Mouse (Mus musculus) forebrain, embryonic 11.5 days (tissue): Measurements from ENCODE around the gene Arid4b. TPM values are rescaled to one million over a fixed set of nuclear protein-coding genes. Genes with fewer than 3 reads are reported as not detected.

Experiments used
- polyA plus RNA-seq: library from polyadenylated mRNA; unstranded; fragments of >200 nt; fragmentation: Nextera tagmentation; extraction: Ambion mirVana; gene quantifications from 2 replicates; pipeline ENCODE4 v1.2.1, GENCODE M21; 2014

Gene Arid4b
- polyA plus RNA-seq, 1 experiment from 2014 or later: 97.3 TPM

Other genes with a start within 250 kb of the Arid4b start
- gene B3galnt2, start 108.8 kb upstream of the Arid4b start, polyA plus RNA-seq: 44.1 and 47.7 TPM in 2 replicates
- 57.3 and 63.8 TPM in 2 replicates for gene Tbce, start 23.6 kb upstream of the Arid4b start, polyA plus RNA-seq
- gene Ggps1, start 256 bp downstream of the Arid4b start, polyA plus RNA-seq: 64.9 and 71.9 TPM in 2 replicates